Mouse (Mus musculus) inflammation-experienced regulatory T-cells, adult 6 months (primary cell): ENCODE data around the gene Pbx2. TPM values are rescaled to one million over a fixed set of nuclear protein-coding genes. Genes with fewer than 3 reads are reported as not detected.

Experiments
- ATAC-seq: one replicate; pipeline ENCODE4 v1.8.0; 2017
- polyA plus RNA-seq, 3 experiments: library from polyadenylated mRNA; unstranded; fragments of 100-300 nt; shearing (Covaris generic); gene quantifications; one replicate each; pipeline ENCODE4 v1.2.1; 2017

Pbx2 gene
- polyA plus RNA-seq, 3 experiments from 2014 or later, result 4.1 to 11.8 (median 8.8) TPM

DNA sequence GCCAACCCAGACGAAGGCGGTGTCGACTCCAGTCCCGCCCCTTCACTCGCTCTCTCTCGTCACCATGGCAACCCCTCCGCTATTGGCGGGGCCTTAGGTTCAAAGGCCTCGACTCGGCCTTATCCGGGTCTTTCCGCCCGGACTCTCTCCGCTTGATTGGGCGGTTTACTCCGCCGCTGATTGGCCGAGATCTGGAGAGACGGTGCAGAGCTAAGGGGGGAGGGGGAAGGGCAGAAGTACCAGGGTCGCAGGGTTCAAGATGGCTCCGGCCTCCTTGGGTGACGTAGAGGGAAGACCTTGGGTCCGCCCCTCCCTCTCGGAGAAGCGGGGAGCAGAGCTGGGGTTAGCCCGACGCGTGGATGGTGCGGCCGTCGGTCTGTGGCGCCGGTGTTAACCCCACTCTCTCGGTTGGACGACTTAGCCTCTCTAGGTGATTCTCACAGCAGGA lies 13.0 kb downstream of the Pbx2 start, which contains the start of gene Agpat1:
Gene Agpat1, plus strand, starts transcription at position 202 of the 448 bp plus-strand sequence.
- ATAC-seq, result peak; percentile 71

DNA sequence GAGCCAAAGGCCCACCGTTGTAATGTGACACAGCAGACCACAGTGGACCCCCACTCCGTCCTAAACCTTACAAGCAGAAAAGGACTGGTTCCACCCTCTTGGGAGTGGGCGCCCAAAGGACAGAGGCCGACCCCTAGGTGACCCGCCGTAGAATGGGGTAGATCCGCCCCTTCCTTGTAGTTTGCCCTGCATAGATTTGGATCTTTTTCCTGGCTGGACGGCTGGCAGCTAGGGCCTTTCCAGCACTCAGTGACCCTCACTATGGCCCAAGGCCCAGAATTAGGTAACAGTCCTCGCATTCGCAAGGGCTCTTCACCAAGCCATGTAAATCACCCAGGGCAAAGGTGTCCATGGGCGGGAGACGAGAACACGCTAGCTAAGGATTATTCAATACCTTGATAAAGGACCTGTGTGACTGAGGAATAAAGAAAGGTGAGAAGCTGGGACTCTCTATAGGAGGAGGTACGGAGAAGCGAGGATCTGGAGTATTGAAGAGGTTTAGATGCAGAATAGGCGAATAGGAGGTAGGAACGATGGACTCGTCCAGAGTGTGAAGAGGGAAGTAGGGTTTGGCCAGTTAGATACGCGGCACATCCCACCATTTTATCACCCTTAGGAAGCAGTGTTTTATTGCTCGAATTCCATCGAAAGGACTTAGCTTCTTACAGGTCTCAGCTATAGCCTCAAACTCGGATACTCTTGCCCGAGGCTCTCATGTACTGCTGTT lies 13.6 kb downstream of the Pbx2 start:
- ATAC-seq, result no peak

GRCm38 (mm10) chr17:34605609-34606008 lies 14.5 kb downstream of the Pbx2 start:
- ATAC-seq, result peak; percentile 23

- ATAC-seq, result no peak
Measured at GRCm38 (mm10) chr17:34606186-34607039, 15.3 kb downstream of the Pbx2 start.

DNA sequence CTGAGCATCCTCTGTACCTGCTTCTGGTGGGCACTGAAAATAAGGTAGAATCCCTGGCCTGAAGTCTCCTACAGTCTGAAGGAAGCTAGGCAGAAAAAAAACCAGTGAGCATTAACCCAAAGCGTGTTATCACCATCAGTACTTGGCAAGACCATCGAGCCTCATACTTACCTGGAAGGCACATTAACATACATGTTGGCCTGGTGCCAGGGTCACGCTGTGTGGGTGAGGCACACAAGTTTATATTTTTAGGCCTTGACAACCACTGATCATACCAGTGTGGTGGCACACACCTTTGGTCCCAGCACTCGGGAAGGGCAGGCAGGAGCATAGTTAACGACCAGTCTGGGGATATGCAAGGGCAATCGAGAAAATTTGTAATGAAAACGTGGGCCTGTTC lies 16.9 kb downstream of the Pbx2 start:
- no peak for ATAC-seq

DNA sequence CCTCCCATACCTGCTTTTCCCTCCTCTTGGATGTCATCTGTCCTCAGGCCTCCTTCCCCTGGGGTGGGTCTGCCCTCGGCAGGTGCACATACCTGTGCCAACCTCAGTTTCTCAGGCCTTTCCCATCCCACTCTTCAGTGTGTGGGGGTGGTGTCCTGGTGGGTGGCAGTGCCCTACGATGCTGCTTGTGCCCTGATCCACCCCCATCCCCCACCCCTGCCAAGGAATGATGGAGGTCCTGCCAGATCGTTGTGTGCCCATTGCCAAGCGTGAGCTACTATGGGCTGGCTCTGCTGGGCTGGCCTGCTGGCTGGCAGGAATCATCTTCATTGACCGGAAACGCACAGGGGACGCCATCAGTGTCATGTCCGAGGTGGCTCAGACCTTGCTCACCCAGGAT lies 20.0 kb downstream of the Pbx2 start:
- ATAC-seq, result no peak

DNA sequence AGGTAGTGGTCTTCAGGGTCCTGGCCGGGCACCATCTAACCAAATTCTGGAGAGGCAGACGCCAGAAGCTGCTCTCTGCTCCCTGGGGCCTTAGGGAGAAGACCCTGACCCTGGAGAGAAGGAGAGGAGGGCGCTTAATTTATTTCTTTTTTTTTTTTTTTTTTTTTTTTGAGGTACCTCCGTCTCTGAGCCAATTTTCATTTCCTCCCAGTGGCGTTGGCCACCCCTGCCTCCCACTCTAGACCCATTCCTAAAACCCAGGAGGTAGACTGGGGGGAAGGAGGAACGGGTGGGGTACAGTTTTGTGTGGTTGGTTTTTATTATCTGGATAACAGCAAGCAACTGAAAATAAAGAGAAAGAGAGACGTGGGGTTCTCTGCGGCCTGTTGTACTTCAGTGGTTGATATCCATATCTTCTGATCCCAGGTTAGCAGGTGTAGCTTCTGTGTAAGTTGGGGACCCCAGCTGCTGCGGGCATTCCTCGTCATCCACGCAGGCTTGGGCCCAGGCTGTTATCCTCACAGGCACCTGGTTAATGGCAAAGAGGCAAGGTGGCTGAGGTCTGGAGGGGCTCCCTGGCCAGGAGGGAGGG lies 22.1 kb downstream of the Pbx2 start:
- no peak for ATAC-seq

- ATAC-seq, result no peak
Measured at GRCm38 (mm10) chr17:34613830-34614229, 22.8 kb downstream of the Pbx2 start.

DNA sequence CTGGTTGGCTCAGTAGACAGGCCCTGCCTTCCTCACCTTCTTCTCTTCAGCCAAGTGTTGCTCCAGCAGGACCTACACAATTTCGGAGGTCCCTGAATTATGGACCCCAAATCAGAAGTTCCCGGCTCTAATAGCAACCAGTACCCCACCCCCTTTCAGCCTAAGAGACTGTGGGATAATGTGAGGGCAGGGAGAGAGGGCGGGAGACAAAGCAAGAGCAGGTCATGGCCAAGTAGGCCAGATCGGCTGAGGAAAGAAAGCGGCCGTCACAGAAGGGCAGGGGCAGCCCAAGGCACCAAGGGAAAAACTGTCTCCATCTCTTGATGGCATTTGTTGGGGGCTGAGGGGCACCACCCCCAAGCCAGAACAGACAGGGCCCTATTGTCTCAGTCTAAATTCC lies 24.8 kb downstream of the Pbx2 start, which contains the start of gene Egfl8:
Gene Egfl8, minus strand, starts transcription at position 101 of the 400 bp plus-strand sequence.
- no peak for ATAC-seq

- ATAC-seq, result peak; percentile 75
Measured at GRCm38 (mm10) chr17:34618999-34619398, 27.9 kb downstream of the Pbx2 start.

GRCm38 (mm10) chr17:34621006-34621405 lies 29.9 kb downstream of the Pbx2 start:
- no peak for ATAC-seq

DNA sequence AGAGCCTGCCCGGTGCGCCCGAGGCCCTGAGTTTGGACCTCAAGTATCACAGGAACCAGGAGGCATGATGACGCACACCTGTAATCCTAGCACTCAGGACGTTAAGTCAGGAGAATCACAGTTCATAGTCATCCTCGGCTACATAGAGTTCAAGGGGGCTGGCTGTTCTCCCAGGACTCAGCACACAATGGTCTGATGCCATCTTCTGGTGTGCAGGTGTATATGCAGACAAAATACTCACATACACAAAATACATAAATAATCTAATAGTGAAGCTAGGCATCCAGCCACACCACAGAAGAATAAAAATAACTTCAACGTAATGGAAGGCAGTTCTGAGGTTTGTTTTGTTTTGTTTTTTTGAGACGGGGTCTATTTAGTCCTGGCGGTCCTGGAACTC lies 32.1 kb downstream of the Pbx2 start:
- no peak for ATAC-seq

DNA sequence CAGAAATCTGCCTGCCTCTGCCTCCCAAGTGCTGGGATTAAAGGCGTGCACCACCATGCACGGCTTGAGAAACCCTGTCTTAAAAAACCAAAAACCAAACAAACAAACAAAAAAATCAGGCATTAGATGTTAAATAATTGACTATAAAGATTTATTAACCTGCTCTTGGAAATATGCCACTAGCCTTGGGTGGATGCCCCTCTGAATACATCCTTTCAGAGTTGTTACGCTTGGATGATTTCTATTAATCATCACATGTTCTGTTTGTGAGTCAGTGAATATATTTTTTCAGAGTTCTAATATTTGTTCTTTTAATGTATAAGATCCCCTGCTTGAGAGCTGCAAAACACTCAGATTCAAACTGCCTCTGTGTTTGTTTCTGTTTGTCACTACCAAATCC lies 33.9 kb downstream of the Pbx2 start:
- no peak for ATAC-seq

GRCm38 (mm10) chr17:34626062-34626772 lies 35.2 kb downstream of the Pbx2 start:
- ATAC-seq, result no peak

- ATAC-seq, result no peak
Measured at GRCm38 (mm10) chr17:34626773-34627092, 35.7 kb downstream of the Pbx2 start.

- ATAC-seq, result peak; percentile 66
Measured at GRCm38 (mm10) chr17:34627093-34627942, 36.3 kb downstream of the Pbx2 start.

- no peak for ATAC-seq
Measured at GRCm38 (mm10) chr17:34627943-34628643, 37.0 kb downstream of the Pbx2 start, which contains the start of gene Ppt2. Gene Ppt2 (minus strand): TSS chr17:34628510.

- no peak for ATAC-seq
Measured at GRCm38 (mm10) chr17:34628644-34628967, 37.5 kb downstream of the Pbx2 start.

DNA sequence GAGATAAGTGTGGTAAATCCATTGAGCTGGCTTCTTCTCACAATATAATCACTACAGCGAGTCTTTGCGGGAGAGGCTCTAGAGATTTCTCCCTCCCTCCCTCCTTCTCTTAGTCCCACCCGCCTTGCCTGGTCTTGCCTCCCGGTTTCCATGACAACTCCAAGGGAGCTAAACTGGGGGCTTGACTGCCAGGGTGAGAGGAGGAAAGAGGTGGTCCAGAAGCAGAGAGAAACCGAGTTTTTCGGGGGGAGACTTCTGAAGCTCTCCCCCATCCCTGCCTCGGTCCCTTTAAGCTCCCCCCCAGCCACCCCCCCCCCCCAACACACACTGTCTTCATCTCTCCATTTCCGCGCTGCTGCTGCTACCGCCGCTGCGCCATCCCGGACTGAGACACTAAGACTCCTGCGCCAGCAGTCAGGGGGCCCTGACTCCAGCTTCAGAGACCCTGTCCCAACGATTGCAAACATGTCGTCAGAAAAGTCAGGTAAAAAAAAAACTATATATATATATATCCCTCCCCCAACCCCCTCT lies 38.2 kb downstream of the Pbx2 start, which contains the start of gene Prrt1:
Gene Prrt1, plus strand, starts transcription at position 313 of the 531 bp plus-strand sequence.
- ATAC-seq, result no peak

- ATAC-seq, result peak; percentile 44
Measured at GRCm38 (mm10) chr17:34629796-34630603, 38.9 kb downstream of the Pbx2 start.
